Mouse (Mus musculus) ES-E14 (cell line): ENCODE measurements around the gene Pdpn.

Source experiments
- CHD2 ChIP-seq: IDR thresholded peaks from 2 replicates; pipeline ENCODE4 v1.6.1; 2014; ENCODE audit warnings: mild to moderate bottlenecking, low read depth, low read length, inconsistent platforms
- MAFK ChIP-seq: IDR thresholded peaks from 2 replicates; pipeline ENCODE4 v1.6.1; 2014; ENCODE audit warnings: mild to moderate bottlenecking, low read depth, low read length, inconsistent platforms; ENCODE audit not compliant: insufficient read depth

- TF ChIP-seq MAFK (no peak), CHD2 (no peak)
These were observed 5.0 kb downstream of the Pdpn start for GRCm38 (mm10) chr4:143294324-143294723.
